30 mouse cellular contexts compared by ENCODE assay signal in the genomic region with DNA sequence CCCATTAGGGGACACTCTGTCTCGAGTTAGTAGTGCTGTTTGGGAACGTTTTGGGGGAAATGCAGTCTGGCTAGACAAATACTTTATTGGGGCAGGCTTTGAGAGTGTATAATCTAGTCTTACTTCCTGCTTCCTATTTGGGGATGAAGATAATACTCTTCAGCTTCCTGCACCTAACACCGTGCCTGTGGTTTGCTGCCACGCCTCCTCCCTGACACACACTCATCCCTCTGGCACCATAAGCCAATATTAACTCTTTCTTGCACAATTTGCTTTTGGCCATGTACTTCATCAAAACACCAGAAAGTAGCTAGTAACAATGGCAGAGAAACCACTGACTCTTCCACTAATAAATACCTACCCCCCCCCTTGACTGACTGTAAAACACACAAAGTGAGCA.
DNase-seq lines count a peak whose midpoint lies in the region; ATAC-seq and TF ChIP-seq lines count a peak whose summit lies in the region.
"Had no signal": no experiment of that assay in that cellular context is flagged by ENCODE, and none has a peak within 500 bp of the region (broad histone marks: within the 10 kb centered on the region; RNA-seq: fewer than 3 reads in every experiment).

No protein-coding gene starts in this region.

- peak; percentile 4 to 12 for DNase-seq in thymus, postnatal 36 days
- DNase-seq in thymus, postnatal 10 days (ENCODE audit: low spot score in 2 of 2), result no peak
- no peak for DNase-seq in spleen, adult 12 weeks (ENCODE audit: low spot score)
- DNase-seq in urinary bladder, postnatal 36 days (ENCODE audit: low spot score in 2 of 2), result no peak
- no peak for DNase-seq in stomach, postnatal 0 days (ENCODE audit: low spot score)
- DNase-seq: adrenal gland, adult 8-10 months; cerebellum, adult 8-10 months; cerebellum, postnatal 36 days; embryo, embryonic 11 days; gastrocnemius, postnatal 14 days; heart, adult 18-20 months; heart, postnatal 4 days; kidney, adult 18-20 months; kidney, postnatal 36 days; liver, embryonic 13.5 days; lung, adult 18-20 months; lung, postnatal 4 days; right cerebral cortex, adult 18-20 months had no signal

- H3K4me2 ChIP-seq in stomach, postnatal 0 days (replicated peaks; ENCODE audit: low read depth), result no peak overlapping the region
- H3K4me2 ChIP-seq: embryonic facial prominence, embryonic 12.5 days; heart, embryonic 11.5 days; hindbrain, embryonic 15.5 days; kidney, embryonic 15.5 days; limb, embryonic 15.5 days; liver, embryonic 13.5 days; midbrain, embryonic 15.5 days had no signal

- no peak for TF ChIP-seq CTCF in stomach, postnatal 0 days (IDR thresholded peaks at IDR 0.05; ENCODE audit: low read depth)

- no peaks in the 10 kb centered on the region for H3K27me3 ChIP-seq in stomach, postnatal 0 days (ENCODE audit: control insufficient read depth, insufficient read depth, low read length)
- H3K27me3 ChIP-seq: embryonic facial prominence, embryonic 12.5 days; hindbrain, embryonic 15.5 days; kidney, embryonic 15.5 days; limb, embryonic 15.5 days; liver, embryonic 13.5 days; midbrain, embryonic 15.5 days had no signal

- ATAC-seq in CD4-positive, CD25-positive, alpha-beta regulatory T cell, adult 4 months, result peak; percentile 54
- ATAC-seq in common myeloid progenitor, adult 5-6 weeks (replicated peaks; ENCODE audit: low read depth, poor library complexity, severe bottlenecking), result peak; percentile 86
- no peak for ATAC-seq in stomach, postnatal 0 days (ENCODE audit: low FRiP score, low TSS enrichment)
- ATAC-seq: forebrain, embryonic 14.5 days; lung, postnatal 0 days; midbrain, embryonic 15.5 days had no signal

- WGBS in stomach, postnatal 0 days, result 36% methylated on average over 4 of the region's 4 CpGs

- no peaks in the 10 kb centered on the region for H3K4me1 ChIP-seq in stomach, postnatal 0 days (replicated peaks; ENCODE audit: control insufficient read depth, insufficient read depth)
- H3K4me1 ChIP-seq: embryonic facial prominence, embryonic 12.5 days; hindbrain, embryonic 15.5 days; limb, embryonic 15.5 days; midbrain, embryonic 10.5 days; midbrain, embryonic 15.5 days had no signal

- H3K36me3 ChIP-seq in stomach, postnatal 0 days (ENCODE audit: control insufficient read depth, insufficient read depth, low read length), result no peaks in the 10 kb centered on the region
- H3K36me3 ChIP-seq: embryonic facial prominence, embryonic 12.5 days; hindbrain, embryonic 15.5 days; kidney, embryonic 15.5 days; limb, embryonic 10.5 days; limb, embryonic 15.5 days; liver, embryonic 13.5 days; midbrain, embryonic 10.5 days; midbrain, embryonic 15.5 days had no signal

- no peak overlapping the region for H3K27ac ChIP-seq in stomach, postnatal 0 days (replicated peaks)
- H3K27ac ChIP-seq: embryonic facial prominence, embryonic 12.5 days; hindbrain, embryonic 15.5 days; kidney, embryonic 15.5 days; limb, embryonic 10.5 days; limb, embryonic 15.5 days; liver, embryonic 13.5 days; midbrain, embryonic 10.5 days; midbrain, embryonic 15.5 days had no signal

- TF ChIP-seq EP300 in stomach, postnatal 0 days (optimal IDR thresholded peaks at IDR 0.05), result no peak

- H3K4me3 ChIP-seq in stomach, postnatal 0 days (ENCODE audit: low read depth, low read length), result no peak overlapping the region
- H3K4me3 ChIP-seq: embryonic facial prominence, embryonic 12.5 days; hindbrain, embryonic 15.5 days; kidney, embryonic 15.5 days; limb, embryonic 10.5 days; limb, embryonic 15.5 days; liver, embryonic 13.5 days; midbrain, embryonic 10.5 days; midbrain, embryonic 15.5 days had no signal

- H3K9ac ChIP-seq in stomach, postnatal 0 days (ENCODE audit: low read length), result no peak overlapping the region
- H3K9ac ChIP-seq: embryonic facial prominence, embryonic 12.5 days; hindbrain, embryonic 15.5 days; kidney, embryonic 15.5 days; limb, embryonic 15.5 days; liver, embryonic 13.5 days; midbrain, embryonic 15.5 days had no signal

- H3K9me3 ChIP-seq in stomach, postnatal 0 days (ENCODE audit: control insufficient read depth, low read length), result no peaks in the 10 kb centered on the region
- H3K9me3 ChIP-seq: embryonic facial prominence, embryonic 12.5 days; hindbrain, embryonic 15.5 days; kidney, embryonic 15.5 days; limb, embryonic 10.5 days; limb, embryonic 15.5 days; liver, embryonic 13.5 days; midbrain, embryonic 10.5 days; midbrain, embryonic 15.5 days had no signal

Comparison
In these comparisons a context has a peak if more than half of its experiments do, and no peak if none do; other contexts are left out.
1. DNase-seq: peak in thymus, postnatal 36 days (2 of 2); none in thymus, postnatal 10 days (0 of 2), spleen, adult 12 weeks (single experiment), urinary bladder, postnatal 36 days (0 of 2) and stomach, postnatal 0 days (single experiment).